Mouse (Mus musculus): Measurements from ENCODE around the gene Dpagt1. TPM values are rescaled to one million over a fixed set of nuclear protein-coding genes. Genes with fewer than 3 reads are reported as not detected.

Dpagt1 gene
- total and polyA plus RNA-seq, 3 experiments: 14.9 to 43.5 TPM; not detected in 1

GRCm38 (mm10) chr9:44286256-44286850, 39.5 kb upstream of the Dpagt1 start:
- Histone ChIP-seq H3K9me3 (replicated peaks; ENCODE audit: insufficient read depth, low read length) (no peaks in the 10 kb centered on the region), H3K9ac (ENCODE audit: control insufficient read depth, low read depth, low read length, poor library complexity, severe bottlenecking) (peak overlapping the region; percentile 10; the same call in 1 of the 2 replicates), H3K36me3 (ENCODE audit: control insufficient read depth in 1 of 2, insufficient read depth in 2 of 2, low read length in 2 of 2) (peaks cover 0 to 11% of the 10 kb centered on the region in 2 experiments; a peak in 3 of 4 replicates), H3K4me3 (ENCODE audit: control insufficient read depth in 1 of 2, insufficient read depth in 1 of 2, low read depth in 2 of 2, low read length in 2 of 2) (peak overlapping the region; percentile 70), H3K4me1 (ENCODE audit: control insufficient read depth in 1 of 2, insufficient read depth in 2 of 2, low read length in 2 of 2) (peaks cover 8 to 22% of the 10 kb centered on the region in 2 experiments), H3K27ac (ENCODE audit: control insufficient read depth, low read depth, low read length) (no peak overlapping the region; the same call in 1 of the 2 replicates), H3K79me2 (ENCODE audit: control insufficient read depth, insufficient read depth, low read length, poor library complexity) (peaks cover 8% of the 10 kb centered on the region; the same call in 1 of the 2 replicates), H3K27me3 (ENCODE audit: control insufficient read depth in 1 of 2, insufficient read depth in 2 of 2, low read length in 2 of 2) (no peaks in the 10 kb centered on the region)
- DNase-seq (ENCODE audit: low read depth, low spot score): peak; percentile 60
- 0 out of 2 replicates have a peak, but pooled peaks have one; percentile 3 for TF ChIP-seq JUND (IDR thresholded peaks at IDR 0.05; ENCODE audit: low read depth, low read length)
- no peak for TF ChIP-seq MXI1 (IDR thresholded peaks at IDR 0.05; ENCODE audit: low read depth, low read length)

- Histone ChIP-seq H3K4me1 (ENCODE audit: control insufficient read depth in 1 of 2, insufficient read depth in 2 of 2, low read length in 2 of 2) (peaks cover 8 to 22% of the 10 kb centered on the region in 2 experiments), H3K27me3 (ENCODE audit: control insufficient read depth in 1 of 2, insufficient read depth in 2 of 2, low read length in 2 of 2) (no peaks in the 10 kb centered on the region), H3K9ac (ENCODE audit: control insufficient read depth, low read depth, low read length, poor library complexity, severe bottlenecking) (peak overlapping the region; percentile 64), H3K9me3 (replicated peaks; ENCODE audit: insufficient read depth, low read length) (no peaks in the 10 kb centered on the region), H3K36me3 (ENCODE audit: control insufficient read depth in 1 of 2, insufficient read depth in 2 of 2, low read length in 2 of 2) (peaks cover under 1 to 11% of the 10 kb centered on the region in 2 experiments), H3K79me2 (ENCODE audit: control insufficient read depth, insufficient read depth, low read length, poor library complexity) (peaks cover 8% of the 10 kb centered on the region; the same call in 1 of the 2 replicates), H3K27ac (ENCODE audit: control insufficient read depth, low read depth, low read length) (peak overlapping the region; percentile 17), H3K4me3 (ENCODE audit: control insufficient read depth in 1 of 2, insufficient read depth in 1 of 2, low read depth in 2 of 2, low read length in 2 of 2) (peak overlapping the region; percentile 70)
- DNase-seq (ENCODE audit: low read depth, low spot score): peak; percentile 45
- no peak for TF ChIP-seq JUND (IDR thresholded peaks at IDR 0.05; ENCODE audit: low read depth, low read length)
- TF ChIP-seq MYC (IDR thresholded peaks at IDR 0.05; ENCODE audit: low read depth, low read length): no peak
- TF ChIP-seq SIN3A (IDR thresholded peaks at IDR 0.05; ENCODE audit: low read length): 0 out of 2 replicates have a peak, but pooled peaks have one; percentile 14
- TF ChIP-seq TAL1 (IDR thresholded peaks at IDR 0.05; ENCODE audit: low read length): no peak
- TF ChIP-seq BHLHE40 (IDR thresholded peaks at IDR 0.05; ENCODE audit: borderline replicate concordance, low read depth, low read length): no peak
- TF ChIP-seq POLR2A (IDR thresholded peaks at IDR 0.05; ENCODE audit: control insufficient read depth in 1 of 2, insufficient read depth in 1 of 2, low read depth in 1 of 2, low read length in 2 of 2, poor library complexity in 1 of 2): 0 out of 4 replicates have a peak, but pooled peaks of 1 of the 2 experiments have one; percentile 23
Observed at GRCm38 (mm10) chr9:44287003-44287400, 38.8 kb upstream of the Dpagt1 start.

GRCm38 (mm10) chr9:44287401-44288075, 38.3 kb upstream of the Dpagt1 start:
- peaks cover 4 to 11% of the 10 kb centered on the region in 2 experiments for H3K36me3 ChIP-seq (ENCODE audit: control insufficient read depth in 1 of 2, insufficient read depth in 2 of 2, low read length in 2 of 2)
- H3K27ac ChIP-seq (ENCODE audit: control insufficient read depth, low read depth, low read length): peak overlapping the region; percentile 95
- H3K9ac ChIP-seq (ENCODE audit: control insufficient read depth, low read depth, low read length, poor library complexity, severe bottlenecking): peak overlapping the region; percentile 64
- H3K79me2 ChIP-seq (ENCODE audit: control insufficient read depth, insufficient read depth, low read length, poor library complexity): peaks cover 8% of the 10 kb centered on the region; the same call in 1 of the 2 replicates
- no peaks in the 10 kb centered on the region for H3K27me3 ChIP-seq (ENCODE audit: control insufficient read depth in 1 of 2, insufficient read depth in 2 of 2, low read length in 2 of 2)
- peak overlapping the region; percentile 70 for H3K4me3 ChIP-seq (ENCODE audit: control insufficient read depth in 1 of 2, insufficient read depth in 1 of 2, low read depth in 2 of 2, low read length in 2 of 2)
- H3K9me3 ChIP-seq (replicated peaks; ENCODE audit: insufficient read depth, low read length): no peaks in the 10 kb centered on the region
- peak; percentile 85; the same call in 1 of the 2 replicates for TF ChIP-seq UBTF (IDR thresholded peaks at IDR 0.05; ENCODE audit: borderline replicate concordance, insufficient read depth, low read depth, low read length)
- TF ChIP-seq POLR2AphosphoS5 (IDR thresholded peaks at IDR 0.05; ENCODE audit: borderline replicate concordance, low read depth, low read length): 0 out of 2 replicates have a peak, but pooled peaks have one; percentile 50
- TF ChIP-seq MXI1 (IDR thresholded peaks at IDR 0.05; ENCODE audit: low read depth, low read length): peak; percentile 11; the same call in 1 of the 2 replicates
- no peak for TF ChIP-seq ZKSCAN1 (IDR thresholded peaks at IDR 0.05; ENCODE audit: low read depth, low read length)
- peaks cover 8 to 22% of the 10 kb centered on the region in 2 experiments for H3K4me1 ChIP-seq (ENCODE audit: control insufficient read depth in 1 of 2, insufficient read depth in 2 of 2, low read length in 2 of 2)
- DNase-seq (ENCODE audit: low read depth, low spot score): peak; percentile 64
